Mouse (Mus musculus): Measurements from ENCODE around the gene Hip1.
"Not testable (repeated sequence)": the region's sequence is repeated elsewhere in the genome, so short reads cannot be mapped to it uniquely, and the experiment has no call there.

Gene Hip1

DNA sequence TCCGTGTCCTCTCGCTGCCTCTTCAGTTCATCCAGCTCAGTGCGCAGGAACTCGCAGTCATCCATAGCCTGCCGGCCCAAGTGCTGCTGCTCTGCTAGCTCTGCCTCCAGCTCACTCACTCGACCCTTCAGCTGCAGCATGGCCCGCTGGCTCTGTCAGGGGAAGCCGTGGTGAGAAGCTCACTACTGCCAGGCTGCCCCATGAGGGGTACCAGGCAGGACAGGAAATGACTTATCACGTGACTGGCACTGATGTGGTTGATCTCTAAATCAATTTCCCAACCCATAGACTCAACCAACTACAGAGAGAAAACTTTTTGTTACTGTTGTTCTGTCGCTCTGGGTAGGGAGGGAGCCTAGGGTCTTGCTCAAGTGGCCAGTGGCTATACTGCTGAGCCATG lies 109.9 kb downstream of the Hip1 start:
- no peak for DNase-seq (ENCODE audit: low spot score)

DNA sequence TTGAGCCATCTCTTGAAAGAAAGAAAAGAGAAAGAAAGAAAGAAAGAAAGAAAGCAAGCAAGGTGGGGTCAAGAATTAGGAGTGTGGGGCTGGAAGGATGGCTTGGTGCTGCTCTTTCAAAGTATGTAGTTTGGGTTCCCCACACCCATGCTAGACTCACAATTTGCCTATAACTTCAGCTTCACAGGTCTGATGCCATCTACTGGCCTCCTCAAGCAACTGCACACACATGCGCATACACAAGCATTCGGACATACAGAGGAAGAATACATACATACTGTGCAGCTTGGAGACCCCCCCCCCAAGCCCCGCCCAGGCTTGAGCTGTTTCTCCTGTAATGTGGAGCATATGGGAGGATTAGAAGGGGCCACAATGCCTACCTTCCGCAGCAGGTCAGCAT lies 111.1 kb downstream of the Hip1 start:
- DNase-seq (ENCODE audit: low spot score), result no peak

DNA sequence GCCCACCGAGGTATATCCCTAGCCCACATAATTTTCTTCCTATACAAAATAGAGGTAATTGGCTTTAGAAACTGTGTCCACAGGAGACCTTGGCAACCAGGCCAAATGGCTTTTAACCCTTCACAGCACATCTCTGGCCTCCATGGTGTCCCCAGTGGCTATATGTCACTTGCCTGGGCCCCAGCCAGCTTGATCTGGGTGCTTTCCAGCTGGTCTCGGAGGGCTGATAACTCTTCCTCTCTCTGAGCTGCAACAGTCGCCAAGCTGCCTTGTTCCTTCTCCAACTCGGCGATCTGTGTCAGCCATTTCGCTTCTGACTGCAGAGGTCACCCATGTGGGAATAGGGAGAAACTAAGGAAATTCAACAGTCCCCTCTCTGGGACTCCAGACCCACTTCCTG lies 113.8 kb downstream of the Hip1 start:
- DNase-seq (ENCODE audit: low spot score), result no peak

DNA sequence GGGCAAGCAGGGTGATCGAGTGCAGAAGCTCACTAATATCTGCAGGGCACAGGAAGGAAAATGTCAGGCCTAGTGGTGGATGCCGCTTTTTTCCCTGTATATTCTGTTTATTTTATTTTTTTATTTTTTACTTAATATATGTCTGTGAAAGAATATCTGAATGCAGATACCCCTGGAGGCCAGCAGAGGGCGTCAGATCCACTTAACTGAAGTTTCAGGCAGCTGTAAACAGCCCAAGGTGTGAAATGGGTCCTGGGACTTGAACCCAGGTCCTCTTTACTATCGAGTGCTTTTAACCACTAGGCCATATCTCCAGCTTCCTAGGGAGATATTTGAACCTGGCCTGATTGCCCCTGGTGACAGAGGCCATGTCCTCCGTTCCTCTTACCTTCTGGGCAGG lies 116.1 kb downstream of the Hip1 start:
- DNase-seq (ENCODE audit: low spot score), result no peak

DNA sequence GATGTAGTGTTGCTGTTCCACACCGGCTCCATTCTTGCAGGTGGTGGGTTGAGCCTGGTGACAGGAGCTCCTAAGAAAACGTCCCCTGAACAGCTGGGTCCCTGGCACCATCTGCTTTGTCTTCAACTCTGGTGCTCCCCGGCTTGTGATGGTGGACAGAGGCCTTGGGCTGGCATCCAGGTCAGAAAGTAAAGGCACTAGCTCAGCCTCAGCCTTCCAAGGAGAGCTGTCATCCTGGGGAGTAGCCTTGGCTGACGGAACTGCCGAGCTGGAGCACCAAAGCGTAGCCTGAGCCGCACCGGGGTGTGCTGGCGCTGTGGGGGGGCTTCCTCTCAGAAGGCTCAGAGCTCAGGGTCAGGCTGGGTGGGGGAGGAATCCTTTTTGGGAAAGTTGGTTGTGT lies 134.7 kb downstream of the Hip1 start:
- DNase-seq (ENCODE audit: low spot score), result no peak

DNA sequence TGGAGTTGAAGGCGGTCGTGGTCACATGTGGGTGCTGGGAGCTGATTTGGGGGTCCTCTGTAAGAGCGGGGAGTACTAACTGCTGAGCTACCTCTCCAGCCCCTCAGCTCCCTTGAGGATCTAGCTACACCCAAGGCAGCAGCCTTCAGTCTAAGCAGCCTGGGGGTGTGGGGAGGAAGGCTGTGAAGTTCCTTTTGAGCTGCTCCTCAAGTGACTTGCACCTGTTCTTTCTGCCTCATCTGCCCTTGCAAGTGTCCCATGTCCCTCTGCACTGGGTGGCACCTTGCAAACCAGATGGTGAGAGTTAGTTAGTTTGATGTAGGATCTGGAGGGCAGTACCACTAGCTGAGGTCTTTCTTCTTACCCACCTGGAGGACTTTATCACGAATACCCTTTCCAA lies 136.8 kb downstream of the Hip1 start:
- no peak for DNase-seq (ENCODE audit: low spot score)

DNA sequence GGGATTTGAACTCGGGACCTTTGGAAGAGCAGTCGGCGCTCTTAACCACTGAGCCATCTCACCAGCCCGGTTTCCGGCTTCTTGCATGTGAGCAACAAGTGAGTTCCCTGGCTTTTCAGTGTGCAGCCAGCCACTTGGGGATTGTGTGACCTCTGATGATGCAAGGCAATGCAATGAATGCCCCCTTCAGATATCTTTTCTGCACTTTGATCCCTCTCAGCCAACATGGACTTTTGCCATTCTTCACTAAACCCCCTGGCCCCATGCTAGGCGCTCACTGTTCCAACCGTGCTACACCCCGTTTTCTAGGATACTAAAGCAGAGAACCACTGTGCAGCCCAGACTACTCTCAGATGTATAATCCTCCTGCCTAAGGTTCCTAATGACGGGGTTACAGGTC lies 139.5 kb downstream of the Hip1 start:
- DNase-seq (ENCODE audit: low spot score), result no peak

DNA sequence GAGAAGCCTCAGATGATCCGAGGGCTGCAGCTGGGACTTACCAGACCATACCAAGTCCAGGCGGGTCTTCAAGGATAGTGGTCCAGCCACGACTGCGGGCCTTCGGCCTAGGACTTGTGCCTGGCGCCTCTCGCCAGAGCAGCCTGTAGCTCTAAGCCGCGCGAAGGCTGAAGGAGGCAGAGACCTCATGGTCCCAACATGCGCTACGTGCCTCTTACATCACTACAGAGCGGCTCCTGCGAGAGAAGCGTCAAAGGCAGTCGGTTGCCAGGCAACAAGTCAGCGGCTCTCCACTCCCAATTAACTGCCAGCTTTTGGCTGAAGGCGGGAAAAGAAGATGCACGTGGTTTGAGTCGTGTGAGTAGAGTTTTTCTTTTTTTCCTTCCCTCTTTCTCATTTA lies 140.3 kb downstream of the Hip1 start:
- DNase-seq (ENCODE audit: low spot score), result no peak

DNA sequence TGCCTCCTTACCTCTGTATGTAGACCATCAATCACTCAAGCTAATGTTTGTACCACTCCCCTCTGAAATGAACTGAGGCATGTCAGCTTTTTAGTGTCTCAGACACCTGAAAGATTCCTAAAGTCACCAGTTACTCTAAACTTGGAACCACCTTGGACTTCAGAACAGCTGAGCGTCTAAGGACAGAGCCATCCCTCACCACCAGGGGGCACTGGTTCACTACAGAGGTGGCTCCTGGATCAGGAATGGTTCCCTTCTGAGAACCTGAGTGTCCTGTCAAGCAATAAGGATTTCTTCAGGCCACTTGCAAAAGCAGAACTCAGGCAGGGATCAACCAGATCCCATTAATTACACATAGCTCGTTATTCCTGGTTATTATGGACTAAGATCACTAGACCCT lies 144.7 kb downstream of the Hip1 start:
- peak; percentile 80 for DNase-seq (ENCODE audit: low spot score)

DNA sequence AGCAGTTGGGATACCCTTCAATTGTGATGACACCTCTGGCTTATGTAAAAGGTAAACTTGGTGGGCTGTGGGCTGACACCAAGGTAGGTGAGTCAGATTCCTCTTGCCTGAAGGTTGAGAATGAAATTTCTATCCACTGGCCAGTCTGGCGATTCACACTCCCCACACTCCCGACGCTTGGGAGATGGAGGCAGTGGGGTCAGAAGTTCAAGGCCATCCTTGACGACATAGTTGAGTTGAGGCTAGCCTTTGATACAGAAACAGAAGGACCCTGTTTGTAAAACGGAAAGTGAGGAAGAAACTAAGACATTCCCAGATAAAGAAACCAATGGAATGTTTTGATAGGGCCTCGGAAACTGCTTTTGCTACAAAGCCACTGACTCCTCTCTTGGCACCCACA lies 145.5 kb downstream of the Hip1 start:
- no peak for DNase-seq (ENCODE audit: low spot score)

DNA sequence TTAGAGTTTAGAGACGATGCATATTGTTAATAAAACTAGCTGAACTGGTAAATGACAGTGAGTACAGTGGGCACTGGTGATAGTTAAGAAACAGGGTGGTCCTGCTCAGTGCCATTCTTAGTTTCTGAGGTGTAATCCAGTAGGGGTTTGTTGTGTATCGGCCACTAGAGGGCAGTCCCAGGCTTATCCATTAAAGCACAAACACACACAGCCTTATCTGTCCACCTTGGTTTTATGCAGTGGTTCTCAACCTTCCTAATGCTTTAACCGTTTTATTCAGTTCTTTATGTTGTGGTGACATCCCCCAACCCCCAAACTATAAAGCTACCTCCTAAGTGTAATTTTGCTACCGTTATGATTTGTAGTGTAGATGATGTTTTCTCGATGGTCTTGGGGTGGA lies 149.1 kb downstream of the Hip1 start:
- DNase-seq (ENCODE audit: low spot score), result peak; percentile 38

DNA sequence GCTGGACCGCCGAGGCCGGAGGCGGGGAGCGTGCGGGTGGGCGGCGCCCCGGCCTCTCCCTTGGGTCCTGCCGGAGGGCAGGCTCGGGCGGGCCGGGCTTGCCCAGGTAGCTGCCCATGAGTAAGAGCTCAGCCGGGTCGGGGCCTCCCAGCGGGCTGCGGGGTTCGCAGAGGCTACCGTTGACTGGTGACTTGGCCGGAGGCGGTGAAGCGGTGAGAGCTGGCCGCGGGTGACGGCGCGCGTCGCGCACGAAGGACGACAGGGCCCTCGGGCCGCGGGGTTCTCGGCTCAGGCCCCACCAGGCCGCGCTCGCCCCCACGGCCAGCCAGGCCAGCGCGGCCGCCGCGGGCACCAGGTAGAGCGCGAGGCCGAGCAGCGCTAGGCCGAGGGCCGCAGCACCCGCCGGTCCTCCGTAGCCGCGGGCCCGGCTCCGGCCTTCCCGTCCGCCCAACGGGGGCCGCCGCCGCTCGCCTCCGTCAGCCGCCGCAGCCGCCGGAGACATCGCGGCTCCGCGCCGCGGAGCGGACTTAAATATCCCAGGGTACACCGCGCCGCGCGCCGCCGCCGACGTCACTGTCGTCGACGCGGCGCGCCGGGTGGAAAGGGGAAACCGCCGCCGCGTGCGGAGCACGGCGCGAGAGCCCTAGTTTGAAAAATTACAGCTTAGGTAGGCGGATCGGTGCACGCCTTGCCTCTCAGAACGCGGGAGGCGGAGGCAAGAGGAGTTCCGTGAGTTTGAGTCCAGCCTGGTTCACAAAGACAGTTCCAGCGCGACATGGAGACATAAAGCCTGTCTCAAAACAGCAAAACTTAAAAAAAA lies 150.7 kb downstream of the Hip1 start, which contains the start of gene Pom121:
TSS of gene Pom121 (minus strand) at position 543 of the 820 bp plus-strand sequence.
- peak; percentile 77 for DNase-seq (ENCODE audit: low spot score)

DNA sequence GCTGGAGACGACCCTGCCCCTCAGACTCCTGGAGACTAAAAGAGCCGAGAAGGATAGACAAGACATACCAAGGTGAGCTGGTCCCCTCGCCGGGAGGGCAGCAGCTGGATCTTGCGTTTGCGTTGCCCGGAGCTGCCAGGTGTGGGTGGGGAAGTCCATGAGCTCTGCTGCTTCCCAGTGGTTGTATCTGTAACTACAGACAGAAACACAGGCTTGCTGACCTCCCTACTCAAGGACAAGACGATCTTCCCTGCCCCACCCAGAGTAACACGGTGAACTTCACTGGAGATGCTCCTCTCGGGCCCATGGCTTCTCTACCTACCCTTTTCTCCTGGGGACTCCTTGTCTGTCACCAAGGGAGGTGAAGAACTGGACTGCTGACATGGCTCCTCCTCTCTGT lies 161.1 kb downstream of the Hip1 start:
- DNase-seq (ENCODE audit: low spot score), result no peak

DNA sequence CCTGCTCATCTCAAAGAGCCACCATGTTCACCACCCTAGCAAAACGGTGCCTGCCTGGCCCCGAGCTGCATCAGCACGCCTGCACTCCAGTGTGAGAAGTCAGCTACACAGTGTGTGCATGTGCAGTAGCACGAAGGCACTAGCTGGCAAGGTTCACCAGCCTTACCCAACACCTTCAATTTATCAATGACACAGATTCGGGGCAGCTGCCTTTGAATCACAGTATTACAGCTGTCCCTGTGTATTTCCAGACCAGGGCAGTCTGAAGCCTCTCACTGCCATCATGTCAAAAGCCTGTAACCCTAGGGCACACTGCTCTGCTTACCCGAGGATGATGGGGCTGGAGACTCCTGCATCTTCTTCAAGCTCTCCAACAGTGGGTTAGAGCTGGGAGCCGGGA lies 162.2 kb downstream of the Hip1 start:
- DNase-seq (ENCODE audit: low spot score), result no peak

DNA sequence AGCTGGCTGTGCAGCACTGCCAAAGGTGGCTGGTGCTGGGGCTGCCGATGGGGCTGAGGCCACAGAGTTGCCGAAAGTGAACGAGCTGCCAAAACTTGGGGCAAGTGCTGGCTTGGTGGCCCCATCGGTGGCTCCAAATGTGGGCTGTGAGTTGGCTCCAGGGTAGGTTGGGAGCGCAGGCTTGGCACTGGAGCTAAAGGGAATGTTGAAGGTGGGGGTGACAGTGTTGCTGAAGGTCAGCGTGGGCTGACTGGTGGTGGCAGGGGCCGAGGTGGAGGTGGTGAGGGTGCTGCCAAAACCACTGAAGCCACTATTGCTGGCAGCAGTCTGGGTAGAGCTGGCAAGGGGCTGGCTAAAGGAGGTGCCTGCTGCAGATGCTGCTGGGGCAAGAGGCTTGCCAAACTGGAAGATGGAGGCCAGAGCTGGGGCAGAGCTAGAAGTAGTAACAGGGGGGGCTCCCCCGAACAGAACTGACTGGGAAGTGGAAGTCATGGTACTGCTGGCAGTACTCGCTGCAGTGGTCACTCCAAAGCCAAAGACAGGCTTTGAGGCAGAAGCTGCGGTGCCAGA lies 163.5 kb downstream of the Hip1 start:
- no peak for DNase-seq (ENCODE audit: low spot score)

DNA sequence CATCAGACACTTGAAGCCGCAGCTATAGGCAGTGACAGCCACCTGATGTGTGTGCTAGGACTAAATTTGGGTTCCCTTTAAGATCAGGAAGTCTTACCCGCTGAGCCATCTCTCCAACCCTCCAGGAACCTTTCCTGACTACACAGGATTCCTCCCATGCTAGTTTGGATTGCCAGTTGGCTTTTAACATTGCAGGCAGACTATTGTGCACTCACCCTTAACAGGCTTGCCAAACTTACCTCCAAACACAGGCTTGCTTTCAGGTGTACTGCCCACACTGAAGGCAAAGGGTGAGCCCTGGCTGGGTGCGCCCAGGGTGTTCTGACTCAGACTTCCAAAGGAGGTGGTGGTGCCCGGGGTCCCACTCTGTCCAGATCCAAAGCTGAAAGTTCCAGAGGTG lies 164.2 kb downstream of the Hip1 start:
- no peak for DNase-seq (ENCODE audit: low spot score)

DNA sequence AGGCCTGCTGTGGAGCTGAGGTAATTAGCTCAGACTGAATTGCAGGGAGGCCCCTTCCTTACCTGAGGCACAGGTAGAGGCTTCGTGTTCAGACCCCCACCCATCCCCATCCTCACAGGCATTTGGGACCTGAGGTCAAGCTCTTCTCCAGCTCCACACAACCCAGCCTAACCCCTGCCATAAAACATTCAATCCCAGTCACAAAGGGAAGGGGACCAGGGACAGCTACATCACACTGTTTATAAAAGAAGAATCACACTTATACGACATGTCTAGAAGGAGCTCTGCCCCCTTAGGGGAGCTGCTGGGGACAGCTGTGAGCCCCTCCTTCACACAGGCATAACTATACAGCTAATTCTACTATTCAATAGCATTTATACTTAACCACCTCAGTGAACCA lies 168.6 kb downstream of the Hip1 start:
- DNase-seq (ENCODE audit: low spot score), result no peak

DNA sequence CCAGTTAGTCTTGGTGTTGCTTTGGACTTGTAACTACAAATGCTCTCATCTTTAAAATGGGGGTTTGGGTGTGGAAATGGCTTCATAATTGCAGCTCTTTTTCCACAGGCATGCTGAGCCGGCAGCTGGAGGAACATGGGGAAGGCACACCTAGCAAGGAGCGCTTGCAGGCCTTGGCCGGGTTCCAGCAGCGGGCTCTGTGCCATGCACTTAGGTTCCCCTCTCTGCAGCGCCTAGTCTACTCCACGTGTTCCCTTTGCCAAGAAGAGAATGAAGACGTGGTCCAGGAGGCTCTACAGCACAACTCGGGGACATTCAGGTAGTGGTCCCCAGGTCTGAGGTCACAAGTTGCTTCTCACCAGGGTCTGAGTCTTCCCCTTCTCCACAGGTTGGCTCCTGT lies 169.8 kb downstream of the Hip1 start:
- no peak for DNase-seq (ENCODE audit: low spot score)

DNA sequence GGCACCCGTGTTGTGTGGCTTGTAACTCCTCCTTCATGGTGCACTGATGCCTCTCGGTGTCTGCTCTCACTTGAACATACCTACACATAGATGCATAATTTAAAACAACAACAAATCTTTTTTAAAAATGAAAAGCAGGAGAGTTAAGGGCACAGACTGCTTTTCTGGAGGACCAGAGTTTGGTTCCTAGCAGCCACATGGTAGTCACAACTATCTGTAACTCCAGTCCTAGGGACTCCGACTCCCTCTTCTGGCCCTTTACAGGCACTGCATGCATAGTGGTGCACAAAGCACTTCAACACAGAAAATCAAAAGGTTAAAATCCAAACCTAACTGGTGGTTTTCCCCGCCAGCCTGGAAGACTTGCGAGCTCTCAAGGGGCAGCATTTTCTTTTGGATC lies 171.3 kb downstream of the Hip1 start:
- DNase-seq (ENCODE audit: low spot score), result no peak

DNA sequence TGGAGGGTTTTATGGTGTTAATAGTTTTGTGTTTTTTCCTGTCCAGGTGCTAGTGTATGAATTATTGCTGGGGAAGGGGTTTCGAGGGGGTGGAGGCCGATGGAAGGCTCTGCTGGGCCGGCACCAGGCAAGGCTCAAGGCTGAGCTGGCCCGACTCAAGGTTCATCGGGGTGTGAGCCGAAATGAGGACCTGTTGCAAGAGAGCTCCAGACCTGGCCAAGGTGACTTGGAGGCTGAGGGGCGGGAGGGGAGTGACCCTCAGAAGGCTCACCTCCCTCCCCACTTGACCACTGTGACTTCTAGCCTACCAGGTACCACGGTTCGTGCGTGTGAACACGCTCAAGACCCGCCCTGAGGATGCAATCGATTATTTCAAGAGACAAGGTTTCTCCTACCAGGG lies 173.7 kb downstream of the Hip1 start:
- DNase-seq (ENCODE audit: low spot score), result no peak

DNA sequence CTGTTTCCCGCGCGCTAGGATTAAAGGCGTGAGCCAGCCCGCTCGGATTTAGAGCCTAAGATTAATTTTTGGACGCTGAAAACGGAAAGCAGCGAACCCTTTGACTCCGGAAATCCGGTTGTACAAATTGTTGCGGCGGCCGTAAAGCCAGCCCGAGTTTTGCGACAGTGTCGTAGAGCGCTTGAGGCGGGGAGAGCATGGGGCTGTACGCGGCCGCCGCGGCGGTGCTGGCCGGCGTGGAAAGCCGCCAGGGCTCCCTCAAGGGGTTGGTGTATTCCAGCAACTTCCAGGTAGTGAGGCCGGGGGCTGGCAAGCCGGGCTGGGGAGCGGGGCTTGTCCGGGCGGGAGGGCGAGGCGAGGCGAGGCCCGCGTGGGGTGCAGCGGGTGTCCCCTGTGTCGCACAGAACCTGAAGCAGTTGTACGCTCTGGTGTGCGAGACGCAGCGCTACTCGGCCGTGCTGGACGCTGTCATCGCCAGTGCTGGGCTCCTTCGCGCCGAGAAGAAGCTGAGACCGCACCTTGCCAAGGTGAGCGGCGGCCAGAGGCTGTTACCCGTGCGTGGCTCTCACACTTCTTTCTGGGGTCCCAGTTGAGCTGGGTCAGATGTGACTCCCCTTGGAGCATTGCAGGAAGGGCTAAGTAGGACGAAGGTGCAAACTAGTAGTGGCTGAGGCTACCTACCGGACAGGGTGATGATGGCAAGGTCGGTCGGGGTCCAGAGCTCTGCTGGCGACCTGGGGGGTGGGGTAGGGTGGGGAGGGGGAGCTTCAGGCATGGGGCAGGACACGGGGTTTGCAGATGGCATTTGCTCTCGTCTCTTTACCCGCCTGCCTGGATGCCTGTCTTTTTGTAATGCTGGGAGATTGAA lies 174.9 kb downstream of the Hip1 start, which contains the start of gene Nsun5:
TSS of gene Nsun5 (plus strand) at position 167 of the 868 bp plus-strand sequence.
- peak; percentile 95 for DNase-seq (ENCODE audit: low spot score)

DNA sequence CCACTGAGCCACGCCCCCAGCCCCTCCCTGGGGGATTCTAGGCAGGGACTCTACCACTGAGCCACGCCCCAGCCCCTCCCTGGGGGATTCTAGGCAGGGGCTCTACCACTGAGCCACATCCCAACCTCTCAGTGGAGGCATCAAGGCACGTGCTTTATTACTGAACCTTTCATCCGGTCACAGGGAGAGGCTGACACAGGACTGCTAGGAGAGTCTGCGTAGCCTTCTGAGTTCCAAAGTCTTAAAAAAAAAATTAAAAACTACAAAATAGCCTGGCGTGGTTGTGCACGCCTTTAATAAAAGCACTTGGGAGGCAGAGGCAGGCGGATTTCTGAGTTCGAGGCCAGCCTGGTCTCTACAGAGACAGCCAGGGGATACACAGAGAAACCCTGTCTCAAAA lies 175.7 kb downstream of the Hip1 start:
- not testable (repeated sequence) for DNase-seq (ENCODE audit: low spot score)

DNA sequence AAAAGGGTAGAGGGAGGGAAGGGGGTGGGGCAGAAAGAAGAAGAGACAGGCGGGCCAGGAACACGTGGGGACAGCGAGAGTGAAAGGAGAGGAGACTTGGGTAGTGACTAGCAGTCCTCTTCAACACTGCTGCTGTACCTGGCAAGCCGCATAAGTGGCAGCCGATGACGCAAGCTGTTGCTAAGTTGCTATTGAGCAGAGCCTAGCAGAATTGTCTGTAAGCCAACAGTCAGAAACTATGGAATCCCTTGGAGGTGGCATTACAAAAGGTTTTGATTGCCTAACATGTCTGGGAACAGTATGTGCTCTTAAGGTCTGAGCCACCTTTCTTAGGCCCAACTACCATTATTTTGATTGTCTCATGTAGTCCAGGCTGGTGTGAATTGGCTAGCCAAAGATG lies 176.6 kb downstream of the Hip1 start:
- no peak for DNase-seq (ENCODE audit: low spot score)

Measured in urinary bladder, postnatal 25 days (tissue).